Mouse (Mus musculus) adrenal gland, adult 18-20 months (tissue): ENCODE data around the gene Olfr479. TPM values are rescaled to one million over a fixed set of nuclear protein-coding genes. Genes with fewer than 3 reads are reported as not detected.
"Not testable (repeated sequence)": the region's sequence is repeated elsewhere in the genome, so short reads cannot be mapped to it uniquely, and the experiment has no call there.

Experiments used
- DNase-seq, 2 experiments: peaks; one replicate each; pipeline ENCODE4 v3.0.0; 2021 to 2022; ENCODE audit warnings: low spot score in 2 of 2
- long read RNA-seq, 2 experiments: library from polyadenylated mRNA; stranded (forward); transcript quantifications; one replicate each; pipeline ENCODE4 v2.0.0; 2021
- total RNA-seq, 2 experiments: library from RNA; stranded (reverse); gene quantifications; 1 replicate in 1 of 2; 2 replicates in 1 of 2; pipeline ENCODE4 v1.2.3; 2021

The Olfr479 gene
- not detected for total RNA-seq
- long read RNA-seq, experiment 1, result 0 reads
- long read RNA-seq, experiment 2, result 0 reads

- no peak for DNase-seq
These were observed at the start of gene Olfr479 for GRCm38 (mm10) chr7:108050393-108050792. Gene Olfr479 (plus strand): TSS chr7:108050693.

GRCm38 (mm10) chr7:108014256-108014655, 36.2 kb upstream of the Olfr479 start:
- DNase-seq, result not testable (repeated sequence)

DNA sequence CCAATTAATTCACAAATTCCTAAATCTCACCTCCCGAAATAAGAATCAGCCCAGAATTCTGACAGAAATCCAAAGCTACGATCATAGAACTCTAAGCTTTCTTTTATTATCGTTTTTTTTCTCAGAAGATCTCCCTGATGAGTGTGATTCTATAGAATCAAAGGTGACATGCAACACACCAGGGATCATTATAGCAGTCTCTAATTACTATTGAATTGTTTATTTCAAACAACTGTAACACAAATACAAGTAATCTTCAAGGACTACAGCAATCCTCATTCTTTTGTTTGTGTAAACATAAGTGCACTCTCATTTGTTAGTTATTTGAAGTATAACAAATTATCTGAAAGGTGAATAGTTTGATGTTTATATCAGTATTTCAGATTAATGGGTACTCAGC, 16.6 kb upstream of the Olfr479 start, which contains the start of gene Olfr478:
Olfr478 (minus strand) TSS at position 101 of the 400 bp plus-strand sequence.
- DNase-seq, result no peak

DNA sequence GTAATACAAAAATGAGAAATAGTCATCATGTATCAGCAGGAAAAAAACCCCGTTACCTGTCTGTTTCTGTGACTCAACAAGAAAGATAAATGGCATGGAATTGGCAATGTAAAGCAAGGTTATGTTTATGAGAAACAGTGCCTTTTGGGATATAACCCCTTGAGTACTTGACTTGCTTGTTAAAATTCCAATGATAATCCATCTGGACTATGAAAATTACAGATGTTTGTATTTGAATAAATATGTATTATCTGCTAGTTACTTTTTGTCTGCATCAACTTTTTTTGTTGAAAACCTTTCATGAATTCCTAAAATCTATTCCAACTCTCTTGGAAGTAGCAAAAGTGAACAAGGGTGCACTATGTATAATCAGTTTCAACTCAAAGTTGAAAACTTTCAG, 16.8 kb downstream of the Olfr479 start, which contains the start of gene Olfr480:
Olfr480 (minus strand) TSS at position 101 of the 400 bp plus-strand sequence.
- no peak for DNase-seq

GRCm38 (mm10) chr7:108079555-108079954, 29.1 kb downstream of the Olfr479 start, which contains the start of gene Olfr481:
Gene Olfr481 (plus strand): TSS chr7:108079855.
- no peak for DNase-seq

GRCm38 (mm10) chr7:108097486-108097885, 47.0 kb downstream of the Olfr479 start, which contains the start of gene Olfr482:
Gene Olfr482 (minus strand): TSS chr7:108097586.
- no peak for DNase-seq

DNA sequence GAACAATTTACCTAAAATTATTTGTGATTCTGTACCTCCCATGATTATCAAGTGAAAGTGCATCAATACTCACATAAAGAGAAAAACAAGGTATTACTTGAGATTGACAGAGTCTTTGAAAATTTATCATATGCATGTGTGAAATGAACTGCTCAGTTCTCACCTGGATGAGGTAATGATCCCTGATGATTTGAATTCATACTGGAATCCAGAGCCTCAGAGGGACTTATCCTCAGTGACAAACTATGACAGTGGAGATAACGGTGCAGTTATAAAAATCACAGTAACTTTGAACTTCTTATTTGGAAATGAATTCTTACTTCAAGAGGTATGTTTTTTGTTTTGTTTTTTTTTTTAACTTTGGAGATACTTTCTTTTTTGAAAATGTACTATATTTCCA, 50.1 kb downstream of the Olfr479 start, which contains the start of gene Olfr483:
Olfr483 (plus strand) TSS at position 301 of the 400 bp plus-strand sequence.
- DNase-seq, result no peak

Other genes starting within 250 kb of the Olfr479 start
- not detected for gene Ovch2, start 249.5 kb upstream of the Olfr479 start, total RNA-seq
- not detected for gene Olfr467, start 238.4 kb upstream of the Olfr479 start, total RNA-seq
- gene Olfr469, start 225.2 kb upstream of the Olfr479 start, total RNA-seq, result not detected
- not detected for gene Olfr470, start 203.2 kb upstream of the Olfr479 start, total RNA-seq
- not detected for gene Olfr472, start 152.8 kb upstream of the Olfr479 start, total RNA-seq
- gene Olfr473, start 120.2 kb upstream of the Olfr479 start, total RNA-seq, result not detected
- gene Olfr474, start 96.0 kb upstream of the Olfr479 start, total RNA-seq, result not detected
- not detected for gene Olfr476, start 85.9 kb upstream of the Olfr479 start, total RNA-seq
- gene Olfr477, start 64.0 kb upstream of the Olfr479 start, total RNA-seq, result not detected
- not detected for gene Olfr478, start 16.7 kb upstream of the Olfr479 start, total RNA-seq
- gene Olfr480, start 16.7 kb downstream of the Olfr479 start, total RNA-seq, result not detected
- not detected for gene Olfr481, start 29.2 kb downstream of the Olfr479 start, total RNA-seq
- 1 to 10 TPM; 1.9 to 2.0 TPM for gene Olfr482, start 46.9 kb downstream of the Olfr479 start, total RNA-seq
- gene Olfr483, start 50.2 kb downstream of the Olfr479 start, total RNA-seq, result not detected
- not detected for gene Olfr484, start 76.8 kb downstream of the Olfr479 start, total RNA-seq
- not detected for gene Olfr485, start 109.2 kb downstream of the Olfr479 start, total RNA-seq
- not detected for gene Olfr486, start 122.0 kb downstream of the Olfr479 start, total RNA-seq
- gene Olfr487, start 163.9 kb downstream of the Olfr479 start, total RNA-seq, result not detected
- gene Olfr488, start 207.7 kb downstream of the Olfr479 start, total RNA-seq, result not detected
- not detected for gene Olfr490, start 238.2 kb downstream of the Olfr479 start, total RNA-seq